Mouse (Mus musculus): ENCODE data around the gene Sun3. TPM values are rescaled to one million over a fixed set of nuclear protein-coding genes. Genes with fewer than 3 reads are reported as not detected.

Sun3 gene
- total and polyA plus RNA-seq, 3 experiments: not detected

- H3K4me3 ChIP-seq (ENCODE audit: control insufficient read depth in 1 of 2, insufficient read depth in 1 of 2, low read depth in 2 of 2, low read length in 2 of 2): no peak overlapping the region
- H3K4me1 ChIP-seq (ENCODE audit: control insufficient read depth in 1 of 2, insufficient read depth in 2 of 2, low read length in 2 of 2): 0 out of 4 replicates have a peak, but pooled peaks cover 0 to 2% of the 10 kb centered on the region in 2 experiments
- H3K27ac ChIP-seq (ENCODE audit: control insufficient read depth, low read depth, low read length): no peak overlapping the region
- H3K9me3 ChIP-seq (replicated peaks; ENCODE audit: insufficient read depth, low read length): no peaks in the 10 kb centered on the region
- TF ChIP-seq RAD21 (IDR thresholded peaks at IDR 0.05; ENCODE audit: low read depth, low read length): no peak
- no peak for TF ChIP-seq MAZ (IDR thresholded peaks at IDR 0.05; ENCODE audit: low read depth, low read length)
- no peak for TF ChIP-seq ZMIZ1 (IDR thresholded peaks at IDR 0.05; ENCODE audit: low read depth, low read length)
- TF ChIP-seq JUND (IDR thresholded peaks at IDR 0.05; ENCODE audit: low read depth, low read length): no peak
- H3K27me3 ChIP-seq (ENCODE audit: control insufficient read depth in 1 of 2, insufficient read depth in 2 of 2, low read length in 2 of 2): no peaks in the 10 kb centered on the region; a peak in 1 of 4 replicates
- no peak for DNase-seq (ENCODE audit: low read depth, low spot score)
- H3K9ac ChIP-seq (ENCODE audit: control insufficient read depth, low read depth, low read length, poor library complexity, severe bottlenecking): no peak overlapping the region
- no peaks in the 10 kb centered on the region for H3K36me3 ChIP-seq (ENCODE audit: control insufficient read depth in 1 of 2, insufficient read depth in 2 of 2, low read length in 2 of 2)
- H3K79me2 ChIP-seq (ENCODE audit: control insufficient read depth, insufficient read depth, low read length, poor library complexity): no peaks in the 10 kb centered on the region
Observed at GRCm38 (mm10) chr11:9060484-9060883, 11.7 kb upstream of the Sun3 start.

GRCm38 (mm10) chr11:9060029-9060428 lies 11.2 kb upstream of the Sun3 start:
- Histone ChIP-seq H3K9ac (ENCODE audit: control insufficient read depth, low read depth, low read length, poor library complexity, severe bottlenecking) (no peak overlapping the region), H3K27me3 (ENCODE audit: control insufficient read depth in 1 of 2, insufficient read depth in 2 of 2, low read length in 2 of 2) (no peaks in the 10 kb centered on the region; a peak in 1 of 4 replicates), H3K4me3 (ENCODE audit: control insufficient read depth in 1 of 2, insufficient read depth in 1 of 2, low read depth in 2 of 2, low read length in 2 of 2) (no peak overlapping the region), H3K9me3 (replicated peaks; ENCODE audit: insufficient read depth, low read length) (no peaks in the 10 kb centered on the region), H3K4me1 (ENCODE audit: control insufficient read depth in 1 of 2, insufficient read depth in 2 of 2, low read length in 2 of 2) (0 out of 4 replicates have a peak, but pooled peaks cover 0 to 2% of the 10 kb centered on the region in 2 experiments), H3K36me3 (ENCODE audit: control insufficient read depth in 1 of 2, insufficient read depth in 2 of 2, low read length in 2 of 2) (no peaks in the 10 kb centered on the region), H3K27ac (ENCODE audit: control insufficient read depth, low read depth, low read length) (no peak overlapping the region), H3K79me2 (ENCODE audit: control insufficient read depth, insufficient read depth, low read length, poor library complexity) (no peaks in the 10 kb centered on the region)
- DNase-seq (ENCODE audit: low read depth, low spot score): no peak
- TF ChIP-seq MAX (IDR thresholded peaks at IDR 0.05; ENCODE audit: low read length): no peak
- TF ChIP-seq GATA1 (IDR thresholded peaks at IDR 0.05; ENCODE audit: low read depth, low read length): no peak
- no peak for TF ChIP-seq GABPA (IDR thresholded peaks at IDR 0.05; ENCODE audit: low read depth, low read length)
- no peak for TF ChIP-seq MAFK (IDR thresholded peaks at IDR 0.05; ENCODE audit: borderline replicate concordance, low read depth, low read length)
- no peak for TF ChIP-seq CTCF (IDR thresholded peaks at IDR 0.05 in 2 of 3, conservative IDR thresholded peaks at IDR 0.05 in 1 of 3; ENCODE audit: control insufficient read depth in 1 of 3, insufficient read depth in 1 of 3, low read depth in 2 of 3, low read length in 3 of 3, poor library complexity in 1 of 3, severe bottlenecking in 1 of 3)
- no peak for TF ChIP-seq USF2 (IDR thresholded peaks at IDR 0.05; ENCODE audit: borderline replicate concordance in 1 of 2, insufficient read depth in 1 of 2, low read depth in 1 of 2, low read length in 2 of 2)
- TF ChIP-seq MXI1 (IDR thresholded peaks at IDR 0.05; ENCODE audit: low read depth, low read length): no peak
- TF ChIP-seq ETS1 (IDR thresholded peaks at IDR 0.05; ENCODE audit: low read depth, low read length): no peak
- no peak for TF ChIP-seq POLR2A (IDR thresholded peaks at IDR 0.05; ENCODE audit: control insufficient read depth in 1 of 2, insufficient read depth in 1 of 2, low read depth in 1 of 2, low read length in 2 of 2, poor library complexity in 1 of 2)

- H3K4me3 ChIP-seq (ENCODE audit: control insufficient read depth in 1 of 2, insufficient read depth in 1 of 2, low read depth in 2 of 2, low read length in 2 of 2): no peak overlapping the region
- no peaks in the 10 kb centered on the region for H3K36me3 ChIP-seq (ENCODE audit: control insufficient read depth in 1 of 2, insufficient read depth in 2 of 2, low read length in 2 of 2)
- H3K27ac ChIP-seq (ENCODE audit: control insufficient read depth, low read depth, low read length): no peak overlapping the region
- no peaks in the 10 kb centered on the region for H3K9me3 ChIP-seq (replicated peaks; ENCODE audit: insufficient read depth, low read length)
- H3K27me3 ChIP-seq (ENCODE audit: control insufficient read depth in 1 of 2, insufficient read depth in 2 of 2, low read length in 2 of 2): no peaks in the 10 kb centered on the region
- H3K79me2 ChIP-seq (ENCODE audit: control insufficient read depth, insufficient read depth, low read length, poor library complexity): no peaks in the 10 kb centered on the region
- H3K4me1 ChIP-seq (ENCODE audit: control insufficient read depth in 1 of 2, insufficient read depth in 2 of 2, low read length in 2 of 2): 0 out of 4 replicates have a peak, but pooled peaks cover 0 to 2% of the 10 kb centered on the region in 2 experiments
- no peak overlapping the region for H3K9ac ChIP-seq (ENCODE audit: control insufficient read depth, low read depth, low read length, poor library complexity, severe bottlenecking)
- no peak for DNase-seq (ENCODE audit: low read depth, low spot score)
- no peak for TF ChIP-seq MYB (IDR thresholded peaks at IDR 0.05; ENCODE audit: low read depth, low read length)
- TF ChIP-seq USF1 (IDR thresholded peaks at IDR 0.05; ENCODE audit: low read depth, low read length): no peak
- no peak for TF ChIP-seq MEF2A (IDR thresholded peaks at IDR 0.05; ENCODE audit: extremely low read depth, insufficient replicate concordance, low read depth, low read length, poor library complexity, severe bottlenecking)
- TF ChIP-seq SMC3 (IDR thresholded peaks at IDR 0.05; ENCODE audit: low read depth, low read length): no peak
- TF ChIP-seq ETS1 (IDR thresholded peaks at IDR 0.05; ENCODE audit: low read depth, low read length): no peak
- no peak for TF ChIP-seq TBP (IDR thresholded peaks at IDR 0.05; ENCODE audit: low read depth, low read length)
- no peak for TF ChIP-seq E2F4 (IDR thresholded peaks at IDR 0.05; ENCODE audit: borderline replicate concordance, low read depth, low read length)
- no peak for TF ChIP-seq POLR2AphosphoS5 (IDR thresholded peaks at IDR 0.05; ENCODE audit: borderline replicate concordance, low read depth, low read length)
- TF ChIP-seq CHD1 (IDR thresholded peaks at IDR 0.05; ENCODE audit: low read depth, low read length): no peak
- TF ChIP-seq KAT2A (conservative IDR thresholded peaks at IDR 0.05; ENCODE audit: low read depth, low read length): no peak
- no peak for TF ChIP-seq UBTF (IDR thresholded peaks at IDR 0.05; ENCODE audit: borderline replicate concordance, insufficient read depth, low read depth, low read length)
- TF ChIP-seq RAD21 (IDR thresholded peaks at IDR 0.05; ENCODE audit: low read depth, low read length): no peak
- no peak for TF ChIP-seq SIN3A (IDR thresholded peaks at IDR 0.05; ENCODE audit: low read length)
- TF ChIP-seq GATA1 (IDR thresholded peaks at IDR 0.05; ENCODE audit: low read depth, low read length): no peak
- no peak for TF ChIP-seq CHD2 (IDR thresholded peaks at IDR 0.05; ENCODE audit: low read length)
- TF ChIP-seq ELF1 (IDR thresholded peaks at IDR 0.05; ENCODE audit: low read depth, low read length): no peak
- TF ChIP-seq RCOR1 (IDR thresholded peaks at IDR 0.05; ENCODE audit: low read depth, low read length): no peak
Observed at GRCm38 (mm10) chr11:9057711-9058110, 8.9 kb upstream of the Sun3 start.

Measured in MEL (cell line).